ENCODE assay signal across 24 mouse cellular contexts in the genomic region with DNA sequence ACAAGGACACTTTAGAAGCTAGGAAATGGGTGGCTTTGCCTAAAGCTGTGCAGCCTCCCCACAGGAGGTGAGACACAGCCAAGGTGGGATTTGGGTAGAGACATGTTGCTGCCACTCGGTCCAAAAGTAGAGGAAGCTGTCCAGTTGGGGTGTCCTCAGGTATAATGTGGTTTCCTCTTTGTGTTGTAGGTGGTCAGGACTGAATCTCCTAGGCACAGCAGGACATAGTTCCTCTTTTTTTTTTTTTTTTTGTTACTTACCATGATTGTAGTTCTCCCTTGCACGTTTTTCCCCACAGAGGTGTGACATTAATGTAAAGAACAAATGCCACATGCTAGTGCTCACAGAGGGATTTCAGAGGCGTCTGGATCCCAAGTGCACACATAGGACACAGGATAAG. TPM values are rescaled to one million over a fixed set of nuclear protein-coding genes. Genes with fewer than 3 reads are reported as not detected.
DNase-seq lines count a peak whose midpoint lies in the region; ATAC-seq lines count a peak whose summit lies in the region.
"Had no signal": no experiment of that assay in that cellular context is flagged by ENCODE, and none has a peak within 500 bp of the region (broad histone marks: within the 10 kb centered on the region; RNA-seq: fewer than 3 reads in every experiment).

No protein-coding gene starts in this region.

- no peak overlapping the region for H3K27ac ChIP-seq in heart, embryonic 11.5 days (ENCODE audit: low read depth, low read length)
- no peak overlapping the region for H3K27ac ChIP-seq in midbrain, embryonic 10.5 days (replicated peaks)
- H3K27ac ChIP-seq: embryonic facial prominence, embryonic 12.5 days; heart, embryonic 10.5 days; heart, embryonic 15.5 days; hindbrain, embryonic 10.5 days; hindbrain, embryonic 14.5 days; intestine, embryonic 15.5 days had no signal

- H3K9ac ChIP-seq in heart, embryonic 11.5 days (ENCODE audit: low read depth, low read length), result no peak overlapping the region
- H3K9ac ChIP-seq: embryonic facial prominence, embryonic 12.5 days; heart, embryonic 15.5 days; hindbrain, embryonic 14.5 days; intestine, embryonic 15.5 days had no signal

- H3K27me3 ChIP-seq in heart, embryonic 11.5 days (ENCODE audit: control insufficient read depth, insufficient read depth, low read length), result no peaks in the 10 kb centered on the region
- no peaks in the 10 kb centered on the region for H3K27me3 ChIP-seq in midbrain, embryonic 10.5 days (ENCODE audit: low read depth, poor library complexity, severe bottlenecking)
- H3K27me3 ChIP-seq: embryonic facial prominence, embryonic 12.5 days; heart, embryonic 15.5 days; intestine, embryonic 15.5 days had no signal

- no peaks in the 10 kb centered on the region for H3K9me3 ChIP-seq in heart, embryonic 11.5 days (replicated peaks; ENCODE audit: control insufficient read depth, low read length)
- H3K9me3 ChIP-seq in midbrain, embryonic 10.5 days (replicated peaks), result no peaks in the 10 kb centered on the region
- H3K9me3 ChIP-seq: embryonic facial prominence, embryonic 12.5 days; heart, embryonic 10.5 days; heart, embryonic 15.5 days; hindbrain, embryonic 10.5 days; intestine, embryonic 15.5 days had no signal

- no peak overlapping the region for H3K4me2 ChIP-seq in heart, embryonic 11.5 days
- H3K4me2 ChIP-seq: embryonic facial prominence, embryonic 12.5 days; heart, embryonic 15.5 days; hindbrain, embryonic 14.5 days; intestine, embryonic 15.5 days had no signal

- 62% methylated on average over 3 of the region's 3 CpGs for WGBS in heart, embryonic 11.5 days (ENCODE audit: insufficient replicate concordance)
- 76% methylated on average over 3 of the region's 3 CpGs for WGBS in midbrain, embryonic 10.5 days

- peak; percentile 6 to 7 for DNase-seq in B cell, adult 2 months
- DNase-seq in MEL-GATA-1-ER (ENCODE audit: extremely low read depth, low read depth), result peak; percentile 70
- DNase-seq in thymus, postnatal 25 days, result no peak
- DNase-seq in cerebellum, postnatal 4 days (ENCODE audit: low spot score in 2 of 2), result no peak
- no peak for DNase-seq in midbrain, embryonic 10.5 days (ENCODE audit: low spot score)
- DNase-seq: adrenal gland, postnatal 14 days; cerebellum, adult 2 months; cerebellum, postnatal 10 days; gastrocnemius, postnatal 25 days; heart, adult 11 months; heart, postnatal 14 days; kidney, adult 18-20 months had no signal

- H3K36me3 ChIP-seq in heart, embryonic 11.5 days (ENCODE audit: control insufficient read depth, insufficient read depth, low read length), result no peaks in the 10 kb centered on the region
- H3K36me3 ChIP-seq in midbrain, embryonic 10.5 days, result no peaks in the 10 kb centered on the region
- H3K36me3 ChIP-seq: embryonic facial prominence, embryonic 12.5 days; heart, embryonic 15.5 days; hindbrain, embryonic 10.5 days; intestine, embryonic 15.5 days had no signal

- ATAC-seq in hematopoietic stem cell, adult 5-6 weeks (replicated peaks in 1 of 2; ENCODE audit: insufficient read depth in 1 of 2, low FRiP score in 2 of 2, low TSS enrichment in 1 of 2, low read depth in 1 of 2, poor library complexity in 2 of 2, severe bottlenecking in 2 of 2), result peak; percentile 88
- ATAC-seq in neutrophil, adult 5-6 weeks (ENCODE audit: extremely low read depth, insufficient number of reproducible peaks, low FRiP score, poor library complexity, severe bottlenecking), result peak; percentile 63; the same call in 1 of the 2 replicates
- no peak for ATAC-seq in heart, embryonic 11.5 days (replicated peaks; ENCODE audit: insufficient number of reproducible peaks, low FRiP score, low TSS enrichment)
- ATAC-seq: forebrain, embryonic 16.5 days; intestine, embryonic 15.5 days had no signal

- no peak overlapping the region for H3K4me3 ChIP-seq in heart, embryonic 11.5 days (ENCODE audit: low read depth, low read length)
- H3K4me3 ChIP-seq in midbrain, embryonic 10.5 days, result no peak overlapping the region
- H3K4me3 ChIP-seq: embryonic facial prominence, embryonic 12.5 days; heart, embryonic 10.5 days; heart, embryonic 15.5 days; hindbrain, embryonic 10.5 days; intestine, embryonic 15.5 days had no signal

- H3K4me1 ChIP-seq in heart, embryonic 11.5 days (ENCODE audit: control insufficient read depth, insufficient read depth, low read length), result peaks cover 2% of the 10 kb centered on the region; the same call in 1 of the 2 replicates
- H3K4me1 ChIP-seq in midbrain, embryonic 10.5 days, result 0 out of 2 replicates have a peak, but pooled peaks cover 3% of the 10 kb centered on the region
- H3K4me1 ChIP-seq: embryonic facial prominence, embryonic 12.5 days had no signal

RNA-seq across cellular contexts. Expression of a gene that starts 13.5 kb away (rescaled TPM):
- total RNA-seq in hematopoietic stem cell, adult 5-6 weeks (2017), result 92.1 and 157 TPM in 2 replicates
- 92.0 and 131 TPM in 2 replicates for total RNA-seq in neutrophil, adult 5-6 weeks (2017)
- 28.6 and 35.8 TPM in 2 replicates for polyA plus RNA-seq in heart, embryonic 11.5 days (2014; fragmentation: Nextera tagmentation; extraction: Ambion mirVana)
- polyA plus RNA-seq in midbrain, embryonic 10.5 days (2016; fragmentation: Nextera tagmentation; extraction: Ambion mirVana), result 18.5 and 18.9 TPM in 2 replicates

RNA-seq across cellular contexts. Expression of a gene that starts 24.2 kb away (rescaled TPM):
- total RNA-seq in hematopoietic stem cell, adult 5-6 weeks (2017), result not detected in 2 replicates
- total RNA-seq in neutrophil, adult 5-6 weeks (2017), result not detected in 2 replicates
- polyA plus RNA-seq in heart, embryonic 11.5 days (2014; fragmentation: Nextera tagmentation; extraction: Ambion mirVana), result not detected in 2 replicates
- polyA plus RNA-seq in midbrain, embryonic 10.5 days (2016; fragmentation: Nextera tagmentation; extraction: Ambion mirVana), result not detected in 2 replicates
- total RNA-seq: adrenal gland, adult 18-20 months; adrenal gland, postnatal 14 days had no signal
- polyA plus RNA-seq: embryonic facial prominence, embryonic 12.5 days; forebrain, embryonic 11.5 days; forebrain, embryonic 16.5 days; heart, embryonic 10.5 days; heart, embryonic 15.5 days; hindbrain, embryonic 10.5 days; intestine, embryonic 15.5 days had no signal

RNA-seq across cellular contexts. Expression of a gene that starts 50.6 kb away (rescaled TPM):
- total RNA-seq in hematopoietic stem cell, adult 5-6 weeks (2017), result 35.0 and 56.3 TPM in 2 replicates
- 43.1 and 45.9 TPM in 2 replicates for total RNA-seq in neutrophil, adult 5-6 weeks (2017)
- 76.1 and 82.5 TPM in 2 replicates for polyA plus RNA-seq in heart, embryonic 11.5 days (2014; fragmentation: Nextera tagmentation; extraction: Ambion mirVana)
- polyA plus RNA-seq in midbrain, embryonic 10.5 days (2016; fragmentation: Nextera tagmentation; extraction: Ambion mirVana), result 127 and 133 TPM in 2 replicates

RNA-seq across cellular contexts. Expression of a gene that starts 50.8 kb away (rescaled TPM):
- 31.8 and 44.3 TPM in 2 replicates for total RNA-seq in hematopoietic stem cell, adult 5-6 weeks (2017)
- 49.1 and 62.6 TPM in 2 replicates for total RNA-seq in neutrophil, adult 5-6 weeks (2017)
- polyA plus RNA-seq in heart, embryonic 11.5 days (2014; fragmentation: Nextera tagmentation; extraction: Ambion mirVana), result 17.5 and 19.0 TPM in 2 replicates
- 32.7 and 33.0 TPM in 2 replicates for polyA plus RNA-seq in midbrain, embryonic 10.5 days (2016; fragmentation: Nextera tagmentation; extraction: Ambion mirVana)

Comparison
In these comparisons a context has a peak if more than half of its experiments do, and no peak if none do; other contexts are left out.
1. DNase-seq: peak in B cell, adult 2 months (2 of 2) and MEL-GATA-1-ER (single experiment); none in thymus, postnatal 25 days (single experiment), cerebellum, postnatal 4 days (0 of 2) and midbrain, embryonic 10.5 days (single experiment).